Mouse (Mus musculus) intestine, embryonic 14.5 days (tissue): ENCODE measurements at regions not wholly inside any gene's neighbourhood (a gene's known extent, or its start where the extent isn't known, plus 50 kb on each side); places are given as distances from the start of the nearest gene placed in this dataset.

Experiments used
- ATAC-seq: fragments of 200-750 bp; cut with Nextera tagmentation; replicated peaks from 2 replicates; pipeline ENCODE4 v1.8.0; 2017; ENCODE audit warnings: low read depth, moderate number of reproducible peaks, moderate TSS enrichment, moderate library complexity; ENCODE audit not compliant: low FRiP score, low TSS enrichment
- DNase-seq: peaks from one replicate; pipeline ENCODE4 v3.0.0-alpha.2; 2018; ENCODE audit warnings: low spot score
- H3K27ac ChIP-seq: fragments of 300-500 bp; sonication (generic); 2 replicates; pipeline ENCODE4 v1.5.1; 2014; ENCODE audit warnings: low read depth, mild to moderate bottlenecking, control low read depth
- H3K27me3 ChIP-seq: fragments of 300-500 bp; sonication (generic); replicated peaks from 2 replicates; pipeline ENCODE4 v1.6.1; 2014; ENCODE audit warnings: low read length, control low read depth; ENCODE audit not compliant: control insufficient read depth, insufficient read depth
- H3K36me3 ChIP-seq: fragments of 300-500 bp; sonication (generic); 2 replicates; pipeline ENCODE4 v1.6.1; 2014; ENCODE audit warnings: low read length, control low read depth; ENCODE audit not compliant: control insufficient read depth, insufficient read depth
- H3K4me1 ChIP-seq: fragments of 300-500 bp; sonication (generic); replicated peaks from 2 replicates; pipeline ENCODE4 v1.6.1; 2014; ENCODE audit warnings: low read length, control low read depth, mixed read lengths; ENCODE audit not compliant: control insufficient read depth, insufficient read depth
- H3K4me2 ChIP-seq: fragments of 300-500 bp; sonication (generic); 2 replicates; pipeline ENCODE4 v1.6.1; 2014; ENCODE audit warnings: low read length
- H3K4me3 ChIP-seq: fragments of 300-500 bp; sonication (generic); 2 replicates; pipeline ENCODE4 v1.5.1; 2014; ENCODE audit warnings: low read depth, low read length, control low read depth, mixed read lengths
- H3K9ac ChIP-seq: fragments of 300-500 bp; sonication (generic); 2 replicates; pipeline ENCODE4 v1.6.1; 2014; ENCODE audit warnings: mild to moderate bottlenecking, low read length
- H3K9me3 ChIP-seq: fragments of 300-500 bp; sonication (generic); 2 replicates; pipeline ENCODE4 v1.6.1; 2016; ENCODE audit warnings: low read length, control low read depth; ENCODE audit not compliant: control insufficient read depth
- WGBS: fragments of 180-500 bp; shearing (Covaris S2); extraction: QIAGEN DNeasy Blood & Tissue Kit; methylation state at CpG from one replicate; pipeline ENCODE4 v1.1.7; 2014; 5-methylcytosine and 5-hydroxymethylcytosine counted together

DNA sequence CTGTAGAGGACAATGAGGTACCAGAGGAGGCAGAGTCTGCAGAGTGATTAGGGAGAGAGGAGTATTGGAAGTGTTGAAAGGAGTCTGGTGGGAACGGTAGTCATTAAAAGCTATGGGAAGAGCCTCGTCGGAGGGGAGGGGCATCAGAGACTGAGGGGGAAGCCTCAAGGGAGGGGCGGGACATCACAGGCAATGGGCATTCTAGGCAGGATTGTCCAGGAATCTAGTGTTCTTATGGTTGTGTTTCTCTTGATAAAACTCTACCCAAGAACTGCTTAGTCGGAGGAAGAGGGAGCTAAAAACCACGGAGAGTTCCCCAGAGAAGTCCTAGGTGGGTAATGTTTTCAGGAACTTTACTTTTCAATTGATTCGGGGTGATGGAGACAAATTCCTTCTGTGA lies 90.2 kb downstream of the Sec23ip start:
- 38% methylated on average over 7 of the region's 7 CpGs for WGBS
- no peak overlapping the region for H3K4me3 ChIP-seq
- H3K36me3 ChIP-seq = no peaks in the 10 kb centered on the region
- no peak overlapping the region for H3K4me2 ChIP-seq
- no peak overlapping the region for H3K9ac ChIP-seq
- H3K4me1 ChIP-seq = no peaks in the 10 kb centered on the region
- DNase-seq = no peak
- H3K27me3 ChIP-seq = no peaks in the 10 kb centered on the region
- no peaks in the 10 kb centered on the region for H3K9me3 ChIP-seq
- no peak overlapping the region for H3K27ac ChIP-seq
- ATAC-seq = no peak

DNA sequence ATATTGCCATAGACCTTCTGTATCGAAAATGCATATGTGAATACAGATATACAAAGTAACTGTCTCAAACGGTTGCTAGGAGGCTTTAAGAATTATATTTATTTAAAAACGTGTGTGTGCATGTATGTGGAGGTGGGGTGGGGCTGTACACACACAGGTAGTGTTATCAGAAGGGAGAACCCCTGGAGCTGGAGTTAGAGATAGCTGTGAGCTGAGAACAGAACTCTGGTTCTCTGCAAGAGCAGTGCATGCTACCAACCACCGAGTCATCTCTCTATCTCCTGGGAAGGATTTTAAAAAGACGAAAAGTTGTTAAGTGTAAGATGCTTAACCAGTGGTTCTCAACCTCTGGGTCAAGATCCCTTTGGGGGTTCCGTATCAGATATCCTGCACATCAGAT lies 91.7 kb downstream of the Sec23ip start:
- no peak overlapping the region for H3K4me2 ChIP-seq
- DNase-seq (no peak), ATAC-seq (no peak)
- WGBS = 75% methylated on average over 6 of the region's 6 CpGs
- no peak overlapping the region for H3K27ac ChIP-seq
- H3K9me3 ChIP-seq = no peaks in the 10 kb centered on the region
- H3K27me3 ChIP-seq = no peaks in the 10 kb centered on the region
- no peaks in the 10 kb centered on the region for H3K4me1 ChIP-seq
- no peak overlapping the region for H3K9ac ChIP-seq
- no peak overlapping the region for H3K4me3 ChIP-seq
- no peaks in the 10 kb centered on the region for H3K36me3 ChIP-seq

DNA sequence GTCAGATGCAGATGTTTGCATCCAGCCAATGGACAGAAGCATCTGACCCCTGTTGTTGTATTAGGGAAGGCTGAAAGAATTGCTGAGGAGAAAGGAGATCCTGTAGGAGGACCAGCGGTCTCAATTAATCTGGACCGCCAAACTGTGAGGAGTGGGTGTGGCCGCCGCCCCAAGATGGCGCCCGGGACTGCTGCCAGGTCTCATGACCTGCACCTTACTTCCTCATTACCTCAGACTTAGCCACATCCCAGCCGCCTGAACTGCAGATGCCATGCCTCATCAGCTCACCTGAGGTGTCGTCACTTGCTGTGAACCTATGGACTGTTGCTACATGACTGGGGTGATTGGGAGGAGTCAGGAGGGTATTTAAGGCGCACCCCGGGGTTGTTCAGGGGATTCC lies 97.8 kb downstream of the Sec23ip start:
- Histone ChIP-seq H3K27me3 (no peaks in the 10 kb centered on the region), H3K4me3 (no peak overlapping the region), H3K36me3 (no peaks in the 10 kb centered on the region), H3K4me1 (no peaks in the 10 kb centered on the region), H3K27ac (no peak overlapping the region), H3K4me2 (no peak overlapping the region), H3K9me3 (no peaks in the 10 kb centered on the region), H3K9ac (no peak overlapping the region)
- DNase-seq = no peak
- WGBS = 92% methylated on average over 10 of the region's 10 CpGs
- ATAC-seq = no peak

DNA sequence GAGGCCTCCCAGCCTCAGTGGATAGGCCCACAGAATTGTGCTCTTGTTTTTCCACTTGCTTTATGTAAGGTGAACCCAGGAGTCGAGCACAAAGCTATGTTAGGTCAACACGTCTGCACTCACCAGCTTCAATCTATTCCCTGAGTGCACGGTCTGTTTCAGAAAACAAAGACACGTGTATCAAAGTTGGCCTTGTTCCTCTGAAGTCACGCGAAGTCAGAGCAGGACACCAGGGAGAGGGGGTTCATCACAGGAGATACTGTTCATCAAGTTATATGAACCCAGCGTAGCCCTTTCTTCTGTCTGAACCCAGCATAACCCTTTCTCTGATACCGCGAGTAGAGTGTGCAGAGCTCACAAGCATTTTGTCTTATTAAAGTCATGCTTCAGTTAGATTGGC lies 98.8 kb downstream of the Sec23ip start:
- Histone ChIP-seq H3K4me1 (no peaks in the 10 kb centered on the region), H3K4me3 (no peak overlapping the region), H3K9ac (no peak overlapping the region), H3K36me3 (no peaks in the 10 kb centered on the region), H3K27ac (no peak overlapping the region), H3K27me3 (no peaks in the 10 kb centered on the region), H3K9me3 (no peaks in the 10 kb centered on the region), H3K4me2 (no peak overlapping the region)
- ATAC-seq = no peak
- 86% methylated on average over 9 of the region's 9 CpGs for WGBS
- no peak for DNase-seq

DNA sequence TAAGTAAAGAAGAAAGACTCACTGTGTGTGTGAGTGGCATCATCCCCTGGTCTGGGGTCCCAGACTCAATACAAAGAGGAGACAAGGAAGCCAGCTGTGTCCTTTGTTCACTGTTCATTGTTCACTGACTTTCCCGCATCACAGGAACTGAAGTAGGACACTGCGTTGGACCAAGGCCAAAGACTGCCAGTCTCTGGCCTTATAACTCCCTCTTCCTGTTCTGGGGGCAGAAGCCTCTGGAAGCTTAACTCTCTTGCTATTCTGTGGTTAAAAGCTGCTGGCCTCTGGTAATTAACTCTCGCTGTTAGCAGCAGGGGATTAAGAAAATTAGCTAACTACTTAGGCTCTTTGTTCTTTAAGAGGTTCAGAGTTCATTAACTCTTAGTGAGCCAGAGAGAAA lies 104.5 kb downstream of the Sec23ip start:
- Histone ChIP-seq H3K9ac (no peak overlapping the region), H3K9me3 (no peaks in the 10 kb centered on the region), H3K27ac (no peak overlapping the region), H3K4me1 (no peaks in the 10 kb centered on the region), H3K36me3 (no peaks in the 10 kb centered on the region), H3K4me3 (no peak overlapping the region), H3K27me3 (no peaks in the 10 kb centered on the region), H3K4me2 (no peak overlapping the region)
- no peak for DNase-seq
- no peak for ATAC-seq
- WGBS = 54% methylated on average over 3 of the region's 3 CpGs

DNA sequence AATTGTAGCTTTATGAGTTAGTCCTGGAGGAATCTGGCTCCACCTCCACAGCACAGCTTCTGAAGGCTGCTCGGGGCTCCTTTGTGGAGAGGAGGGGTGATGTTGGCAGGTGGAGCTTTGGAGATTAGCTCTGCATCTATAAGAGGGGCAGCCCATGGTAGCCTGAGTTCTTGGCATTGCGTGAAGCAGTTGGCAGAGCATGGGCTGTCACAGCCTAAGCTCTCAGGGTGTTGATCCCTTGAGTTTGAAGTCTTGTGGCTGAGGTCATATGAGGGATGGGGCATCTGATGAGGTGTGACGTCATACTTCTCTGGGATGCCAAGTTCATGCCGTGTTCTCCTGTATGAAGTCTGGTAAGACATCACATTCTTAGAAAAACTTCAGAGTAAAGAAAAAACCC lies 109.5 kb downstream of the Sec23ip start:
- Histone ChIP-seq H3K4me3 (no peak overlapping the region), H3K4me2 (no peak overlapping the region), H3K4me1 (no peaks in the 10 kb centered on the region), H3K27ac (no peak overlapping the region), H3K9me3 (no peaks in the 10 kb centered on the region), H3K9ac (no peak overlapping the region), H3K36me3 (no peaks in the 10 kb centered on the region), H3K27me3 (no peaks in the 10 kb centered on the region)
- no peak for ATAC-seq
- DNase-seq = no peak
- WGBS = 72% methylated on average over 4 of the region's 4 CpGs

DNA sequence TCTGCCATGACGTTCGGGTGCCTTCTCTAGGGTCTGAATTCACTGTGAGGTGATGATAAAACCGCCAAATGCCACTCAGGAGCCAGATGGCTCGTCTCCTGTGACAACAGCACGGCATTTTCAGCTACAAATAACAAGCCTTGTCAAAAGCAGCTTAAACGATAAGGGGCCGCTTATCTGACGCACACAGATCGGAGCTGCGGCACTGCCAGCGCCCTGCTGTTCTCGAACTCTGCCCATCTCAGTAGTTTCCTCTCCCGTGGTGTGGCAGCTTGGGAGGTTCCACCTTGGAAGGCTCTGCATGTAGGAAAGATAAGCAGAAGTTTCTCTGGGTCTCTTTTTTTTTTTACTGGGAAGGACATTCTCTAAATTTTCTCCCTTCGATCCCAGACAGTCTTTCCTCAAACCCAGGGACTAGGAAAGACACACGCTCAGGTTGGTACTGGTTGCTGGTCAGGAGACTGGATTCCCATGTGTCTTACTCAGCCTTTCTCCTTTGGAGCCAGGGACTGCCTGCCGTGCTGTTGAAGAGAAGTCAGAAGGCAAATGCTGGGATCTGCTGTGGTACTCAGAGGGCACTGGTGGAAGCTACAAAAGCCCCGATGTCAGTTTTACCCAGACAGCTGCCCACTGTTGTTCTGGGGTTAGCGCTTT lies 110.1 kb downstream of the Sec23ip start:
- no peak for DNase-seq
- ATAC-seq = no peak
- 70% methylated on average over 18 of the region's 18 CpGs for WGBS
- Histone ChIP-seq H3K27me3 (no peaks in the 10 kb centered on the region), H3K9me3 (no peaks in the 10 kb centered on the region), H3K4me1 (no peaks in the 10 kb centered on the region), H3K36me3 (no peaks in the 10 kb centered on the region), H3K4me3 (no peak overlapping the region), H3K27ac (no peak overlapping the region), H3K9ac (no peak overlapping the region), H3K4me2 (no peak overlapping the region)

DNA sequence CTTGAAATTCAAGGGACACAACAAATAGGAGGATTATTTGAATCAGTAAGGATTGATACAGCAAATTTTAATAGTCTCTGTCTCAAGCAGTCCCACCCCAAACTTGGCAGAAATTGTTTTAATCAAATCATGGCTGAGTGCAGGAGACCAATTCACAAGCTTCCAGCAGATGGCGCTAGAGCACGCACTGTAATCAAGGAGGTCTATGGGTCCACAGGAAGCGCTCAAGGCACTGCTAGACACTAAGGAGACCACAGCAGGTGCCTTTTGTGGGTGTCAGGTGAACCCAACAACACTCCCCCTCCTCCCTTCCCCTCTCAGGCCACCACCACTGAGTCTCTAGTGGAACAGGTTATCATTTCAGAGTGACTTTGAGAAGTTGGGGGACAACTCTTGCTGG lies 115.4 kb downstream of the Sec23ip start:
- H3K36me3 ChIP-seq = no peaks in the 10 kb centered on the region
- ATAC-seq = peak; percentile 64; the same call in 1 of the 2 replicates
- no peak overlapping the region for H3K4me3 ChIP-seq
- WGBS = 6% methylated on average over 3 of the region's 3 CpGs
- peak; percentile 90 for DNase-seq
- no peaks in the 10 kb centered on the region for H3K4me1 ChIP-seq
- H3K27me3 ChIP-seq = no peaks in the 10 kb centered on the region
- no peaks in the 10 kb centered on the region for H3K9me3 ChIP-seq
- no peak overlapping the region for H3K4me2 ChIP-seq
- H3K9ac ChIP-seq = no peak overlapping the region
- no peak overlapping the region for H3K27ac ChIP-seq

DNA sequence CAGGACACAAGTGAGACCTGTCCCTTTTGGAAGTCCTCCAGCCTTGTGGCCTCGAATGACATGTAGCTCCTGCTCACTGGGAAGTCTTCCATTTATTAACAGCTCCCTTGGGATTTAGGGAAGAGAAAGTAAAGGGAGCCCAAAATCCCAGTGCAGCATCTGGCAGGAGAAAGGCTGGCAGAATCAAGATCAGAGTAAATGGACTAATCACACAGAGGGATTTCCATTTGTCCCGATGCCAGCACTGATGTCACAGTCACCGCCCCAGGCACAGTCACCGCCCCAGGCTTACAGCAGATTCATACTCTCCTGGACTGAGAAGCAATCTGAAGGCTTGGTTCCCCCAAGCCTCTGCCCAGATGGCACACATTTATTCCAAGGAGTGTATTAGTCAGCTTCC lies 116.0 kb downstream of the Sec23ip start:
- Histone ChIP-seq H3K36me3 (no peaks in the 10 kb centered on the region), H3K4me2 (no peak overlapping the region), H3K4me1 (no peaks in the 10 kb centered on the region), H3K27ac (no peak overlapping the region), H3K9ac (no peak overlapping the region), H3K4me3 (no peak overlapping the region), H3K27me3 (no peaks in the 10 kb centered on the region), H3K9me3 (no peaks in the 10 kb centered on the region)
- WGBS = 77% methylated on average over 4 of the region's 4 CpGs
- DNase-seq = no peak
- no peak for ATAC-seq
